In the genomic region with DNA sequence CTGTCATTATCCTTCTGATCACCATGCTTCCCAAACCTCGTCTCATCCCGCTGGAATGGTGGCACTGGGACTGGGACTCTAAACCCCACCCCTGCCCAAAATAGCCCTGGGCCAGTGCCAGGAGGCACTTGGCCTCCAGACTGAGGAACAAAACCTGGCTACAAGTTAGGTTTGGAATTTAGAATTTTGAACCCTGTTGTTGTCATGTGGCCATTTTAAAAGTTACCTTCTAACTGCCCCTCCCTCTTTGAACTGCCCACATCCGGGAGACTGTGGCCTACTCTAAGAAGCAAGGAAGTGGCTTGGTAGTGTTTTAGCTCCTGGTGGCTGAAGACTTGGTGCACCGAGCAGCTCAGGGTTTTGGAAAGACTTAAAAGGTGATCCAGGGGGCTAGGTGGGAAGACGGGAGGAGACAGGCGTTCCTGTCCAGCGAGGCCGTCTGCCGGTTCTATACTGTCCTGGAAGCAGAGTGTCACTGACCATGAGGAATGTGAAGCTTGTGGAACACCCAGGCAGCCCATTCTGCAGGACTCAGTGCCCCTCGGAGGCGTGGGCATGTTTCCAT, we compare ENCODE assay signal across 9 mouse cellular contexts. TPM values are rescaled to one million over a fixed set of nuclear protein-coding genes. Genes with fewer than 3 reads are reported as not detected.
DNase-seq lines count a peak whose midpoint lies in the region; ATAC-seq and TF ChIP-seq lines count a peak whose summit lies in the region.
"Had no signal": no experiment of that assay in that cellular context is flagged by ENCODE, and none has a peak within 500 bp of the region (broad histone marks: within the 10 kb centered on the region; RNA-seq: fewer than 3 reads in every experiment).

No protein-coding gene starts in this region.

- H3K4me2 ChIP-seq in kidney, embryonic 15.5 days, result peak overlapping the region; percentile 1; the same call in 1 of the 2 replicates
- no peak overlapping the region for H3K4me2 ChIP-seq in midbrain, embryonic 14.5 days (ENCODE audit: low read length)
- no peak overlapping the region for H3K4me2 ChIP-seq in forebrain, embryonic 11.5 days (ENCODE audit: low read depth, low read length, severe bottlenecking)
- H3K4me2 ChIP-seq: limb, embryonic 12.5 days had no signal

- peak; percentile 53 for DNase-seq in cerebellum, adult 9-10 months
- no peak for DNase-seq in cerebellum, adult 11 months
- peak; percentile 68 to 69 for DNase-seq in heart, adult 2 months
- no peak for DNase-seq in urinary bladder, postnatal 10 days (ENCODE audit: low spot score)
- DNase-seq in midbrain, embryonic 14.5 days, result no peak
- no peak for DNase-seq in forebrain, embryonic 11.5 days (ENCODE audit: low spot score)

- no peak for TF ChIP-seq CTCF in heart, adult 2 months (IDR thresholded peaks at IDR 0.05)

- H3K4me1 ChIP-seq in heart, adult 2 months (ENCODE audit: control insufficient read depth, insufficient read depth, low read length), result no peaks in the 10 kb centered on the region
- peaks cover 13% of the 10 kb centered on the region for H3K4me1 ChIP-seq in kidney, embryonic 15.5 days
- H3K4me1 ChIP-seq in midbrain, embryonic 14.5 days (ENCODE audit: control insufficient read depth, insufficient read depth, low read length), result no peaks in the 10 kb centered on the region
- H3K4me1 ChIP-seq in forebrain, embryonic 11.5 days (replicated peaks; ENCODE audit: control insufficient read depth, insufficient read depth, low read length), result no peaks in the 10 kb centered on the region

- no peaks in the 10 kb centered on the region for H3K79me2 ChIP-seq in heart, adult 2 months (replicated peaks; ENCODE audit: control insufficient read depth, insufficient read depth, low read length)

- intact Hi-C loops in heart, adult 2 months (cut with DNase I), result no loop called here

- no peaks in the 10 kb centered on the region for H3K36me3 ChIP-seq in heart, adult 2 months (ENCODE audit: control insufficient read depth, insufficient read depth, low read length)
- H3K36me3 ChIP-seq in kidney, embryonic 15.5 days, result peaks cover 11% of the 10 kb centered on the region; the same call in 1 of the 2 replicates
- peaks cover 12% of the 10 kb centered on the region for H3K36me3 ChIP-seq in midbrain, embryonic 14.5 days (ENCODE audit: control insufficient read depth, insufficient read depth, low read length)
- H3K36me3 ChIP-seq in forebrain, embryonic 11.5 days (ENCODE audit: control insufficient read depth, insufficient read depth, low read length), result no peaks in the 10 kb centered on the region

- peak; percentile 54 for ATAC-seq in CD4-positive, CD25-positive, alpha-beta regulatory T cell, adult 4 months
- 0 out of 2 replicates have a peak, but pooled peaks have one; percentile 6 for ATAC-seq in kidney, embryonic 15.5 days (replicated peaks; ENCODE audit: low FRiP score)
- ATAC-seq in midbrain, embryonic 14.5 days (ENCODE audit: low FRiP score, low TSS enrichment), result no peak
- no peak for ATAC-seq in forebrain, embryonic 11.5 days (replicated peaks; ENCODE audit: low FRiP score)

- no peak for TF ChIP-seq EP300 in heart, adult 2 months (IDR thresholded peaks at IDR 0.05; ENCODE audit: insufficient read depth, low read depth, low read length)

- WGBS in heart, adult 2 months, result 57% methylated on average over 11 of the region's 11 CpGs
- 66% methylated on average over 11 of the region's 11 CpGs for WGBS in kidney, embryonic 15.5 days
- 82% methylated on average over 11 of the region's 11 CpGs for WGBS in midbrain, embryonic 14.5 days
- 78% methylated on average over 11 of the region's 11 CpGs for WGBS in forebrain, embryonic 11.5 days

- peak overlapping the region; percentile 43 for H3K9ac ChIP-seq in heart, adult 2 months (ENCODE audit: low read depth, low read length)
- no peak overlapping the region for H3K9ac ChIP-seq in kidney, embryonic 15.5 days
- no peak overlapping the region for H3K9ac ChIP-seq in midbrain, embryonic 14.5 days (replicated peaks; ENCODE audit: low read length)
- no peak overlapping the region for H3K9ac ChIP-seq in forebrain, embryonic 11.5 days (ENCODE audit: low read length)
- H3K9ac ChIP-seq: limb, embryonic 12.5 days had no signal

- no peaks in the 10 kb centered on the region for H3K9me3 ChIP-seq in kidney, embryonic 15.5 days (replicated peaks)
- H3K9me3 ChIP-seq in midbrain, embryonic 14.5 days (ENCODE audit: control insufficient read depth, low read length), result no peaks in the 10 kb centered on the region
- no peaks in the 10 kb centered on the region for H3K9me3 ChIP-seq in forebrain, embryonic 11.5 days (ENCODE audit: control insufficient read depth, low read length)
- H3K9me3 ChIP-seq: limb, embryonic 12.5 days had no signal

- no peaks in the 10 kb centered on the region for H3K27me3 ChIP-seq in heart, adult 2 months (ENCODE audit: control insufficient read depth, insufficient read depth, low read length)
- H3K27me3 ChIP-seq in kidney, embryonic 15.5 days, result no peaks in the 10 kb centered on the region
- H3K27me3 ChIP-seq in midbrain, embryonic 14.5 days (ENCODE audit: control insufficient read depth, insufficient read depth, low read length), result no peaks in the 10 kb centered on the region
- H3K27me3 ChIP-seq in forebrain, embryonic 11.5 days (ENCODE audit: control insufficient read depth, insufficient read depth, low read length), result no peaks in the 10 kb centered on the region
- H3K27me3 ChIP-seq: limb, embryonic 12.5 days had no signal

- H3K27ac ChIP-seq in heart, adult 2 months, result peak overlapping the region; percentile 84
- H3K27ac ChIP-seq in kidney, embryonic 15.5 days, result no peak overlapping the region
- H3K27ac ChIP-seq in midbrain, embryonic 14.5 days (replicated peaks; ENCODE audit: low read depth, low read length), result no peak overlapping the region
- H3K27ac ChIP-seq in forebrain, embryonic 11.5 days (ENCODE audit: low read depth, low read length), result no peak overlapping the region
- H3K27ac ChIP-seq: limb, embryonic 12.5 days had no signal

- TF ChIP-seq POLR2A in heart, adult 2 months (IDR thresholded peaks at IDR 0.05; ENCODE audit: insufficient read depth, low read depth, low read length), result peak; percentile 33; the same call in 1 of the 2 replicates

- peak overlapping the region; percentile 46 for H3K4me3 ChIP-seq in heart, adult 2 months
- no peak overlapping the region for H3K4me3 ChIP-seq in kidney, embryonic 15.5 days (replicated peaks)
- no peak overlapping the region for H3K4me3 ChIP-seq in midbrain, embryonic 14.5 days (replicated peaks; ENCODE audit: low read depth, low read length)
- no peak overlapping the region for H3K4me3 ChIP-seq in forebrain, embryonic 11.5 days (ENCODE audit: low read depth, low read length)
- H3K4me3 ChIP-seq: limb, embryonic 12.5 days had no signal

RNA-seq across cellular contexts. Expression of a gene that starts 13.4 kb away (rescaled TPM):
- 10 to 100 TPM; 11.0 to 25.8 TPM for polyA plus RNA-seq in CD4-positive, CD25-positive, alpha-beta regulatory T cell, adult 4 months (2017; shearing (Covaris generic))
- 10 to 100 TPM; 50.8 to 55.0 TPM for total RNA-seq in heart, adult 2 months (2021)
- 43.9 and 51.7 TPM in 2 replicates for polyA plus RNA-seq in heart, adult 2 months (2012; rRNA removed)
- polyA plus RNA-seq in kidney, embryonic 15.5 days (2015; fragmentation: Nextera tagmentation; extraction: Ambion mirVana), result 19.1 and 22.7 TPM in 2 replicates
- 28.5 and 35.8 TPM in 2 replicates for polyA plus RNA-seq in midbrain, embryonic 14.5 days (2014; fragmentation: Nextera tagmentation; extraction: Ambion mirVana)
- 17.7 and 21.3 TPM in 2 replicates for polyA plus RNA-seq in forebrain, embryonic 11.5 days (2014; fragmentation: Nextera tagmentation; extraction: Ambion mirVana)

RNA-seq across cellular contexts. Expression of a gene that starts 13.5 kb away (rescaled TPM):
- polyA plus RNA-seq in CD4-positive, CD25-positive, alpha-beta regulatory T cell, adult 4 months (2017; shearing (Covaris generic)), result 100 to 1,000 TPM in 1 of 2 experiments, 10 to 100 TPM in 1; 86.1 to 107 TPM
- total RNA-seq in heart, adult 2 months (2021), result 10 to 100 TPM; 20.6 to 21.7 TPM
- polyA plus RNA-seq in heart, adult 2 months (2012; rRNA removed), result 14.7 and 25.0 TPM in 2 replicates
- 55.2 and 60.5 TPM in 2 replicates for polyA plus RNA-seq in kidney, embryonic 15.5 days (2015; fragmentation: Nextera tagmentation; extraction: Ambion mirVana)
- polyA plus RNA-seq in midbrain, embryonic 14.5 days (2014; fragmentation: Nextera tagmentation; extraction: Ambion mirVana), result 68.2 and 78.7 TPM in 2 replicates
- polyA plus RNA-seq in forebrain, embryonic 11.5 days (2014; fragmentation: Nextera tagmentation; extraction: Ambion mirVana), result 59.7 and 63.6 TPM in 2 replicates

RNA-seq across cellular contexts. Expression of a gene that starts 27.8 kb away (rescaled TPM):
- polyA plus RNA-seq in CD4-positive, CD25-positive, alpha-beta regulatory T cell, adult 4 months (2017; shearing (Covaris generic)), result 10 to 100 TPM; 66.2 to 86.1 TPM
- 10 to 100 TPM in 1 of 2 experiments, 1 to 10 TPM in 1; 9.6 to 10.4 TPM for total RNA-seq in heart, adult 2 months (2021)
- 11.3 and 14.3 TPM in 2 replicates for polyA plus RNA-seq in heart, adult 2 months (2012; rRNA removed)
- polyA plus RNA-seq in kidney, embryonic 15.5 days (2015; fragmentation: Nextera tagmentation; extraction: Ambion mirVana), result 78.9 and 79.7 TPM in 2 replicates
- polyA plus RNA-seq in midbrain, embryonic 14.5 days (2014; fragmentation: Nextera tagmentation; extraction: Ambion mirVana), result 81.2 and 89.5 TPM in 2 replicates
- polyA plus RNA-seq in forebrain, embryonic 11.5 days (2014; fragmentation: Nextera tagmentation; extraction: Ambion mirVana), result 85.1 and 95.9 TPM in 2 replicates

RNA-seq across cellular contexts. Expression of a gene that starts 42.8 kb away (rescaled TPM):
- 10 to 100 TPM; 24.5 to 25.6 TPM for polyA plus RNA-seq in CD4-positive, CD25-positive, alpha-beta regulatory T cell, adult 4 months (2017; shearing (Covaris generic))
- total RNA-seq in heart, adult 2 months (2021), result 10 to 100 TPM; 23.9 to 26.4 TPM
- polyA plus RNA-seq in heart, adult 2 months (2012; rRNA removed), result 17.1 and 28.6 TPM in 2 replicates
- 35.3 and 37.5 TPM in 2 replicates for polyA plus RNA-seq in kidney, embryonic 15.5 days (2015; fragmentation: Nextera tagmentation; extraction: Ambion mirVana)
- 19.3 and 19.4 TPM in 2 replicates for polyA plus RNA-seq in midbrain, embryonic 14.5 days (2014; fragmentation: Nextera tagmentation; extraction: Ambion mirVana)
- 24.9 and 25.7 TPM in 2 replicates for polyA plus RNA-seq in forebrain, embryonic 11.5 days (2014; fragmentation: Nextera tagmentation; extraction: Ambion mirVana)

Comparison
In these comparisons a context has a peak if more than half of its experiments do, and no peak if none do; other contexts are left out.
1. DNase-seq: peak in cerebellum, adult 9-10 months (single experiment) and heart, adult 2 months (2 of 2); none in cerebellum, adult 11 months (single experiment), urinary bladder, postnatal 10 days (single experiment), midbrain, embryonic 14.5 days (single experiment) and forebrain, embryonic 11.5 days (single experiment).
2. ATAC-seq: peak in CD4-positive, CD25-positive, alpha-beta regulatory T cell, adult 4 months (single experiment) and kidney, embryonic 15.5 days (single experiment); none in midbrain, embryonic 14.5 days (single experiment) and forebrain, embryonic 11.5 days (single experiment).